Mouse (Mus musculus): Measurements from ENCODE around the gene Gm21992.

DNA sequence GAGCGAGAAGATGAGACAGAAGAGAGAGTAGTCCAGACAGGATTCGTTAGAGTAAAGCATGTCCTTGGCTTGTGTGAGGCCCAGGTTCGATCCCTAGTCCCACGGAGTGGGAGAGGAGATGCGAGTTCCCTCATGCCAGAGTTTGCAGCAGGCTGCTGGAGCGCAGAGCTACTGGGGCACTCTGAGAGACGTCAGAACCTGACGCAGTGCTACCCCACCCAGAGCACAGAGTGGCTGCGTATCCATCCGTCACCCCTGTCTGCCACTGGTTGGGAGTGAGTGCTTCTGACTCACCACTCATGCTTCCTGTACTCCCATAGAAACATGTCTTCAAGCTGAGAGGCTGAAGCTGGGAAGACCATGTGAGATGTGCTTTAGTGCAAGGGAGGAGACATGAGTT lies 69.9 kb downstream of the Gm21992 start:
- TF ChIP-seq POLR2A (IDR thresholded peaks at IDR 0.05; ENCODE audit: extremely low read depth, insufficient read depth, low read length) = no peak
- TF ChIP-seq CTCF (IDR thresholded peaks at IDR 0.05; ENCODE audit: extremely low read depth, insufficient read depth, low read length) = no peak

Measured in cortical plate, adult 2 months (tissue).